Mouse (Mus musculus) cerebellum, adult (tissue): ENCODE data around the gene Gm17359.
"Not testable (repeated sequence)": the region's sequence is repeated elsewhere in the genome, so short reads cannot be mapped to it uniquely, and the experiment has no call there.

Source experiments
- ATAC-seq: cut with Nextera tagmentation; 2 replicates; pipeline ENCODE4 v1.9.2; 2017; ENCODE audit warnings: mild to moderate bottlenecking, moderate library complexity, mixed read lengths; ENCODE audit not compliant: insufficient number of reproducible peaks, low FRiP score, low TSS enrichment

Gene Gm17359

GRCm38 (mm10) chr3:79410629-79410995, 74.2 kb downstream of the Gm17359 start:
- ATAC-seq, result no peak

GRCm38 (mm10) chr3:79411666-79412065, 75.2 kb downstream of the Gm17359 start:
- ATAC-seq, result no peak

- ATAC-seq, result no peak
These were observed 77.0 kb downstream of the Gm17359 start for GRCm38 (mm10) chr3:79413492-79413891.

- no peak for ATAC-seq
These were observed 78.6 kb downstream of the Gm17359 start for GRCm38 (mm10) chr3:79415081-79415480.

- no peak for ATAC-seq
These were observed 79.5 kb downstream of the Gm17359 start for GRCm38 (mm10) chr3:79415929-79416328.

- no peak for ATAC-seq
These were observed 80.7 kb downstream of the Gm17359 start for GRCm38 (mm10) chr3:79416944-79417680.

- ATAC-seq, result no peak
These were observed 82.5 kb downstream of the Gm17359 start for GRCm38 (mm10) chr3:79418921-79419320.

- ATAC-seq, result no peak
These were observed 89.0 kb downstream of the Gm17359 start for GRCm38 (mm10) chr3:79425441-79425840.

- ATAC-seq, result no peak
These were observed 97.1 kb downstream of the Gm17359 start for GRCm38 (mm10) chr3:79433593-79433992.

GRCm38 (mm10) chr3:79434436-79434835, 98.0 kb downstream of the Gm17359 start:
- ATAC-seq, result no peak

GRCm38 (mm10) chr3:79434985-79435384, 98.5 kb downstream of the Gm17359 start:
- ATAC-seq, result no peak

GRCm38 (mm10) chr3:79436186-79436585, 99.7 kb downstream of the Gm17359 start:
- no peak for ATAC-seq

- no peak for ATAC-seq
These were observed 101.8 kb downstream of the Gm17359 start for GRCm38 (mm10) chr3:79438276-79438675.

- ATAC-seq, result peak; percentile 88
These were observed 104.6 kb downstream of the Gm17359 start for GRCm38 (mm10) chr3:79440976-79441491.

GRCm38 (mm10) chr3:79443850-79444249, 107.4 kb downstream of the Gm17359 start:
- no peak for ATAC-seq

- no peak for ATAC-seq
These were observed 108.6 kb downstream of the Gm17359 start for GRCm38 (mm10) chr3:79445041-79445440.

- ATAC-seq, result no peak
These were observed 109.7 kb downstream of the Gm17359 start for GRCm38 (mm10) chr3:79446124-79446523.

GRCm38 (mm10) chr3:79446648-79447047, 110.2 kb downstream of the Gm17359 start:
- not testable (repeated sequence) for ATAC-seq

- no peak for ATAC-seq
These were observed 112.0 kb downstream of the Gm17359 start for GRCm38 (mm10) chr3:79448421-79448820.

- no peak for ATAC-seq
These were observed 112.9 kb downstream of the Gm17359 start for GRCm38 (mm10) chr3:79449361-79449760.

- ATAC-seq, result no peak
These were observed 116.3 kb downstream of the Gm17359 start for GRCm38 (mm10) chr3:79452696-79453263.

GRCm38 (mm10) chr3:79455761-79456160, 119.3 kb downstream of the Gm17359 start:
- no peak for ATAC-seq
